Mouse (Mus musculus) mesoderm, embryonic 11.5 days (tissue): ENCODE results near the gene Cwf19l1.

Source experiments
- DNase-seq: peaks from one replicate; pipeline ENCODE4 v3.0.0-alpha.2; 2012; ENCODE audit warnings: low read depth, low spot score

Cwf19l1 gene

DNA sequence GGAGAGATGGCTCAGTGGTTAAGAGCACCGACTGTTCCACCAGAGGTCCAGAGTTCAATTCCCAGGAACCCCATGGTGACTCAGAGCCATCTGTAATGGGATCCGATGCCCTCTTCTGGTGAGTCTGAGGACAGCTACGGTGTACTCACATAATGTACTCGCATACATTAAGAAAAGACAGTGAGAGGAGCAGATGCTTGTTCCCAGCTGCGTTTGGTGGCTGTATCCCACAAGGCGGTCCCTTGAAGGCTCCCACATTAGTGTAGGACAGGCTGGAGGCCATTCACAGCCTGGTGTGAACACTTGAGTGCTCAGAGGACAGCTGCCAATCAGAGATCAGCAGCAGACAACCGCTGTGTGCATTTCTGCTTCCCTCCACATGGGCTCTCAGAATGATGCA, 24.0 kb downstream of the Cwf19l1 start:
- DNase-seq, result peak; percentile 30

GRCm38 (mm10) chr19:44110356-44110755, 25.3 kb downstream of the Cwf19l1 start:
- DNase-seq, result no peak

DNA sequence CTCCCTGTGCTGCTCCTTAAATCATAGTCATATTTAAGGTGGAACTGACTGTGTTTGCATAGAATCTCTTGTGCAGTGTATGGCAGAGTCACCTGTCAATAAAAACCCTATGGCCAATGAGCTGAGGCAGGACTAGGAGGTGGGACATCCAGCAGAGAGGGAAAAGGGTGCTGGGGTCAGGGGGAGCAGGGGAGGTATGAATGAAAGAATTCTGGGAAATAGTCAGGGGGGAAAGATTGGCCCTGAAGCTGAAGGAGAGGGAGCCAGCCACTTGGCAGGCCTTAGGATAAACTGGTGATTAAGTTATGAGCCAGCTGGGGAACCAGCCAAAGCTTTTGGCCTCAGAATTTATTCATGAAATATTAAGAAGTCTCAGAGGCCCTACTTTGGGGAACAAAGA, 26.7 kb downstream of the Cwf19l1 start:
- DNase-seq, result no peak

- no peak for DNase-seq
Measured at GRCm38 (mm10) chr19:44107661-44108521, 27.8 kb downstream of the Cwf19l1 start.

- peak; percentile 97 for DNase-seq
Measured at GRCm38 (mm10) chr19:44106831-44107660, 28.6 kb downstream of the Cwf19l1 start, which contains the start of gene Chuk. Chuk (minus strand) TSS chr19:44107480.

GRCm38 (mm10) chr19:44104393-44104792, 31.3 kb downstream of the Cwf19l1 start:
- DNase-seq, result no peak

GRCm38 (mm10) chr19:44103001-44103400, 32.7 kb downstream of the Cwf19l1 start:
- DNase-seq, result no peak

GRCm38 (mm10) chr19:44100840-44101239, 34.8 kb downstream of the Cwf19l1 start:
- no peak for DNase-seq

DNA sequence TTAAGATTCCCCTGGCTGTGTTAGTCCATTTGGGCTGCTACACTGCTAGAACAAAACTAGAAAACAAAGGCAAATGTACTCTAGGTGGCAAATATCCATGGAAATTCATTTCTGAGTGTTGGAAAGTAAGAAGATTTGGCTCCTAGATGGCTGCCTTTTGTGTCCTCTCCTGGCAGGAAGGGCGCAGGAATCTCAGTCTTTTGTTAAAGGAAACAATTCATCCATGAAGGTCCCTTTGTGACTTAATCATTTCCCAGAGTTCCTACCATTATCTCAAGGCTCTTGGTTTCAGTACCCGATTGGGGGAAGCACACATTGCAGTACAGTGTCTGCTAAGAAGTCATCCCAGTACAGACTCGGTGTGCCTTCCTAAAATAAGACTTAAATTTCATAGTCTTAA, 49.4 kb downstream of the Cwf19l1 start:
- DNase-seq, result no peak

DNA sequence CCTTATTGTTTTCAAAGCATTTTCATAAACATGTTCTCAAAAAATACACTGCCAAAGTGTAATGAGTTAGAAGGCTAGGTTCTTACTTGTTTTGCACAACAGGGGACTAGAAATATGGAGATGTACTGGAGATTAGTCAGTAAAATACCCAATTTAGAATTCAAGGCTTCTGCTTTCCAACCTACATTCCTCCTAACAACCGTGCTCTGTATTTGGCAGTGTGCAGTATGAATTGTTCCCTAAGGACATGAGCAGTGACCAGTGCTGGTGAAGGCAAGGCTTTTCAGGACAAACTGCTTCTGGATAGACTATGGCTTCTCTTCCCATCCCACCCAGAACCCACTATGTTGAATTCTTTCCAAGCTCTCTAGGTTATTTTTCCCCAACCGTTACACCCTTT, 54.8 kb downstream of the Cwf19l1 start:
- DNase-seq, result no peak

DNA sequence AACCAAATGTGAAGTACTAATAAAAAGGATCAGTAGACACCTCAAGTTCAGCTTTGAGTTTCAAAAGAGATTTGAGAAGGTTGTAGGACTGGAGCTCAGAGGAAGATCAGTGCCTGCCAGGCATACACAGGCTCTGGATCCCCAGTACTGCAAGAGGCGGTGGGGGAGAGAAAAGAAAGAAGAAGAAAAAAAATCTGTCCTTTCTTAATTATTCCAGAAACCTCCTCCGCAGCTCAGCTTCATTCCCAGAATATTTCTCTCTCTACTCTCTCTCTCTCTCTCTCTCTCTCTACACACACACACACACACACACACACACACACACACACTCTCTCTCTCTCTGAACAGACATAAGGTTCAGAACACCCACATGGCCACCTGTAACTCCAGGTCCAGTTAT, 55.7 kb downstream of the Cwf19l1 start:
- no peak for DNase-seq

DNA sequence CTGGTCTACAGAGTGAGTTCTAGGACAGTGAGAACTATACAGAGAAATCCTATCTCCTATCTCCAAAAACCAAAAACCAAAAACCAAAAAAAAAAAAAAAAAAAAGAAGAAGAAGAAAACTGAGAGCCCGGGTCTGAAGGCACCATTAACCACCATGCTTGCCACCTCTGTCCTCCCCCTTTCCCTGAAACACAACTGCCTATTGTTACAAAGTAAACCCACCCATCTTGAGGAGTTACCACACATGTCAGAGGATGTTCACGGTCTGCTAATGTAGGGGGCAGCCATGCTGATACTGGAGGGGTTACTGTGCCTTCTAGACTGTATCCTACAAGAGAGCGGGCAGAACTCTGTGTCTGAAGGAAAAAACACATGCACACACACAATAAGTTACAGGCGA, 58.7 kb downstream of the Cwf19l1 start:
- no peak for DNase-seq

DNA sequence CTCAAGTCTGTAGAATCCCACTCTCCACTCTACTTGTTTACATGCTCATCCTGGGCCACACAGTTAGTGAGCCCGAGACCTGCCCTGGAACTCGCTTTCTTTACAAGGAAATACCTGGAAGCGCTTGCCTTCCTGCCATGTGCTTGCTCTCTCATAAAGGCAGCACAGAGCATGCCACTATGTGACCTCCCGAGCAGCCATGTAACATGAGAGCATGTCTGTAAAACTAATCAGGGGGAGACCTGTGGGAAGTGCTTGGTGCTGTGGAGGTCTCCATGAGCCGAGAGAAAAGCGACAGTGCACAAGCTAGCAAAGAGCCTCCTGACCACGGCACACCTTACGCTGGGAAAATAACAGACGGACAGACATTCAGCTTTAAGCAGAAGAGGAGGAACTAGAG, 59.2 kb downstream of the Cwf19l1 start:
- peak; percentile 55 for DNase-seq

- DNase-seq, result no peak
Measured at GRCm38 (mm10) chr19:44074986-44075385, 60.7 kb downstream of the Cwf19l1 start.

GRCm38 (mm10) chr19:44071166-44071565, 64.5 kb downstream of the Cwf19l1 start:
- DNase-seq, result no peak

- DNase-seq, result no peak
Measured at GRCm38 (mm10) chr19:44069914-44070232, 65.8 kb downstream of the Cwf19l1 start.

DNA sequence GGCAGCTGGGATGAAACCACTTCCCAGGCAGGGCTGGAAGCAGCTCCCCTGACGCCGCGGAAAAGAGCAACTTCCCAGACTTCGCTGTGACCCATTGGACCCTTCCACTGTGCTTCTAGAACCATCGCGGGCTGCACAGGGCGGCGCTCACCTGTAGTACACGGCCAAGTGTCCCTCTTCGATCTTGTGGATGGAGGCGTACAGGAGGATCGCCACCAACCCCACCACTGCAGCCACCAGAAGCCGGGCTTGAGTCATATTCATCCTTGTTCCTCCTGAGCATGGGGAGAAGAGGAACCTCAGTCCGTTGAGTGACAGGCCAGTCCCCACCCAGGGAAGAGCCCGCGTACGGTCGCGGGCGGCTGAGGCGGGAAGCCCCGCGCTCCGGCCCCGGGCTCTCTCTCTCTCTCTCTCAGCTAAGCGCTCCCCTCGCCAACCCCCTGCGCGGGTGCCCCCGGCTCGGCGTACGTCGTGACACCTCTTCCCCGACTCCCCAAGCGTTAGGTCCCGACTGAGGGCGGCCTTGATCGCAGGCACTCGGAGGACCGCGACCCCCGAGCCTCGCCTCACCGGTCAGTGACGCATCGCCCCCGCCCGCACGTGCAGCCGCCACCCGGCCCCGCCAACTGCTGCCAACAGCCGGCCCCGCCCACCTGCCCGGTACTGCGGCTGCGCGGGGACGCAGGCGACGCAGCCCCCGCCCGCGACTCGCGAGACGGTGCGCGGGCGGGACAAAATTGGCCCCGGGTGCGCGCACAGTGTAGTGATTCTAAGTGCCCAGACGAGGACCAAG, 66.4 kb downstream of the Cwf19l1 start, which contains the start of gene Erlin1:
Gene Erlin1, minus strand, starts transcription at position 665 of the 793 bp plus-strand sequence.
- DNase-seq, result peak; percentile 83

DNA sequence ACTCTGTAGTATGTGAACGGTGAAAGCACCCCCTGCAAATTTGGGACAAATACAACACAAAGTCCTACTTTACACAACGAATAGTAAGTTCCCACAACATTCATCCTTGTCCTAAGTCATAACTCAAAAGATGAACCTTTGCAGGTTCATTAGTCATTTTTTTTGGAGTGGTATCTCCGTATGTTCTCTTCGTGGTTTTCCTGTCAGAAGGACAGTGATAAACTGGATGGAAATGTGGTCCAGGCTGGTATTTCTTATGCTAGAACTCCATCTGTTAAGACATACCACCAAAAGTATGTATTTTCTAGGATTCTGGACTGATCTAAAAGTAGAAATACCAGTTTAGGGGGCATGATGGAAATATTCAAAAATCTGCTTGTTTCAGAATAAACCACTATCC, 67.4 kb downstream of the Cwf19l1 start:
- DNase-seq, result no peak

GRCm38 (mm10) chr19:44067323-44068049, 68.2 kb downstream of the Cwf19l1 start:
- DNase-seq, result no peak

GRCm38 (mm10) chr19:44064734-44065133, 70.9 kb downstream of the Cwf19l1 start:
- DNase-seq, result no peak

DNA sequence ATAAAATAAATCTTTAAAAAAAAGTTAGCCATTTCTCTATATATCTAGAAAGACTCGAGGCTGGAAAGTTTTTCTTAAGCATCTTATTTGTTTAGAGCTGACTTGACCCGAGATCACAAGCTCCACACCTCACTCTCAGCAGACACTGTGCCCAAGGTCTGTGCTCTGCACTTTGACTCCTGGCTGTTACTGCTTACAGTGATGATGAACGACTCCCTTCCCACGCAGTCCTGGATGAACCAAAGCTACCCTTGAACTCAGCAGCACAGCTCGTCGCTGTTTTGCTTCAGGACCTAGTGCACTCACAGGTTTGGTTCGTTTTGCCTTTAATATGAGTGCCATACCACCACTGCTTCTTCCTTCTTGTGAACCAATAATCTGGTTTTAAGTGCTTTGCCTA, 71.9 kb downstream of the Cwf19l1 start:
- DNase-seq, result no peak
